Mouse (Mus musculus) embryonic facial prominence, embryonic 10.5 days (tissue): ENCODE measurements around the gene Swi5. TPM values are rescaled to one million over a fixed set of nuclear protein-coding genes. Genes with fewer than 3 reads are reported as not detected.
A peak's percentile ranks its signal among the peaks of the same experiment; 100 is the strongest.

Experiments used
- microRNA-seq: library from miRNA; unstranded; fragments of <30 nt; microRNA quantifications from one replicate; pipeline ENCODE4, GENCODE M21; 2017
- polyA plus RNA-seq: library from polyadenylated mRNA; unstranded; fragments of >200 nt; fragmentation: Nextera tagmentation; extraction: Ambion mirVana; gene quantifications from 2 replicates; pipeline ENCODE4 v1.2.1, GENCODE M21; 2016

Swi5 gene
- polyA plus RNA-seq, 1 experiment from 2014 or later = 535 TPM

Small RNA genes within 50 kb of the gene (microRNA-seq; reads per million reads assigned to microRNA genes)
- 1.5 reads per million for gene Gm23363
- gene Mir199b = 1,203 reads per million, percentile 76 among the genes with 10 or more reads in this experiment

Other genes starting within 250 kb of the Swi5 start
- gene Fam78a, start 203.2 kb downstream of the Swi5 start, polyA plus RNA-seq = 1.8 and 2.2 TPM in 2 replicates
- gene Plpp7, start 192.5 kb downstream of the Swi5 start, polyA plus RNA-seq = 4.7 and 5.7 TPM in 2 replicates
- gene Prrc2b, start 137.0 kb downstream of the Swi5 start, polyA plus RNA-seq = 60.0 and 69.9 TPM in 2 replicates
- gene Pomt1, start 51.5 kb downstream of the Swi5 start, polyA plus RNA-seq = 22.4 and 22.5 TPM in 2 replicates
- 74.7 and 84.0 TPM in 2 replicates for gene Uck1, start 27.9 kb downstream of the Swi5 start, polyA plus RNA-seq
- 20.2 and 22.5 TPM in 2 replicates for gene Golga2, start 691 bp downstream of the Swi5 start, polyA plus RNA-seq
- 65.8 and 66.4 TPM in 2 replicates for gene Ciz1, start 64.3 kb upstream of the Swi5 start, polyA plus RNA-seq
- 20.7 and 23.5 TPM in 2 replicates for gene Dnm1, start 65.3 kb upstream of the Swi5 start, polyA plus RNA-seq
- 35.0 and 39.3 TPM in 2 replicates for gene 1110008P14Rik, start 93.9 kb upstream of the Swi5 start, polyA plus RNA-seq
- gene Lcn2, start 100.2 kb upstream of the Swi5 start, polyA plus RNA-seq = not detected in 2 replicates
- 32.2 and 32.5 TPM in 2 replicates for gene Ptges2, start 107.8 kb upstream of the Swi5 start, polyA plus RNA-seq
- 6.4 and 6.8 TPM in 2 replicates for gene Naif1, start 162.4 kb upstream of the Swi5 start, polyA plus RNA-seq
- 29.8 and 31.8 TPM in 2 replicates for gene Slc25a25, start 163.4 kb upstream of the Swi5 start, polyA plus RNA-seq
- gene Fam102a, start 247.3 kb upstream of the Swi5 start, polyA plus RNA-seq = 11.8 and 12.3 TPM in 2 replicates